Mouse (Mus musculus): ENCODE data around the gene Sorbs1.

The Sorbs1 gene

DNA sequence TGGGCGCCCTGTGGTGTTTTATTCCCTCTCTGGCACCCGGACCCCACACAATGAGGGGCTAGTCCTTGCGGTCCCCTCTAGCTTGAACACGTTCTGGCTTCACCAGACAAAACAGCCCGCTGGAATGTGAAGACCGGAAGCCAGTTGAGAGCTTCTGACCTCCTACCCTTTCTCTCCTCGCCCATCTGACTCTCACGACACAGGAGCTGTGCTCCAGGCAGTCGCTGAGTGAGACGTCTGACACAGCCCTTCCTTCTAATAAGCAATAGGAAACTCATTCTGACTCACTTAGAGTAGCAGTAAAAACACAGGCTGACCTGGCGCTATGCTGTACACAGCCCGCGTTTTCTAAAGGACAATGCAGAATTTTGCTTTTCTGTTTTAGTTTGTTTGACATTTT is 259.8 kb downstream of the Sorbs1 start:
- no peaks in the 10 kb centered on the region for H3K27me3 ChIP-seq (ENCODE audit: control insufficient read depth, insufficient read depth, low read length, poor library complexity, severe bottlenecking)
- no peaks in the 10 kb centered on the region for H3K36me3 ChIP-seq (ENCODE audit: control insufficient read depth, insufficient read depth, low read length, poor library complexity, severe bottlenecking)
- DNase-seq (ENCODE audit: low read depth, low spot score), result no peak

DNA sequence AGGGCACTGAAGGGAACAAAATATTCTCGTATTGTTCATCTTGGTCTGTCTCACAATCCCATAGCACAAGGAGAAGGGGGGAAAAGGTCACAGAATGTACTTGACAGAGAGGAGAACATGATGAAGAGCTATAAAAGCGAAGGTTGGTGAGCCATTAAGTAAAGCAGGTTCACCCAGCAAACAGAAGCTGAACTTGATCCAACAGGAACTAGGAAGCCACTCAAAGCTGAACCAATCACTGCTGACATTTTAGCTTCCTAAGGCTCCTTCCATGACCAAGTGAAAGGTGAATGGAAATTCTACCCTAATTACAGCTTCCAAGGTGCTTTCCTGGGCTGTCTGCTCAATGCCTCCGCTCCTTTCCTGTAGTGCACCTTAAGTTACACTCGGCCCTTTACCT is 262.5 kb downstream of the Sorbs1 start:
- no peaks in the 10 kb centered on the region for H3K27me3 ChIP-seq (ENCODE audit: control insufficient read depth, insufficient read depth, low read length, poor library complexity, severe bottlenecking)
- no peaks in the 10 kb centered on the region for H3K36me3 ChIP-seq (ENCODE audit: control insufficient read depth, insufficient read depth, low read length, poor library complexity, severe bottlenecking)
- no peak for DNase-seq (ENCODE audit: low read depth, low spot score)

- DNase-seq (ENCODE audit: low read depth, low spot score), result no peak
- no peaks in the 10 kb centered on the region for H3K27me3 ChIP-seq (ENCODE audit: control insufficient read depth, insufficient read depth, low read length, poor library complexity, severe bottlenecking)
- no peaks in the 10 kb centered on the region for H3K36me3 ChIP-seq (ENCODE audit: control insufficient read depth, insufficient read depth, low read length, poor library complexity, severe bottlenecking)
Measured at GRCm38 (mm10) chr19:40249352-40249751, 264.2 kb downstream of the Sorbs1 start.

GRCm38 (mm10) chr19:40248476-40248875 is 265.1 kb downstream of the Sorbs1 start:
- H3K36me3 ChIP-seq (ENCODE audit: control insufficient read depth, insufficient read depth, low read length, poor library complexity, severe bottlenecking), result no peaks in the 10 kb centered on the region
- no peaks in the 10 kb centered on the region for H3K27me3 ChIP-seq (ENCODE audit: control insufficient read depth, insufficient read depth, low read length, poor library complexity, severe bottlenecking)
- DNase-seq (ENCODE audit: low read depth, low spot score), result no peak

- Histone ChIP-seq H3K36me3 (ENCODE audit: control insufficient read depth, insufficient read depth, low read length, poor library complexity, severe bottlenecking) (peaks cover 1% of the 10 kb centered on the region), H3K27me3 (ENCODE audit: control insufficient read depth, insufficient read depth, low read length, poor library complexity, severe bottlenecking) (no peaks in the 10 kb centered on the region)
- DNase-seq (ENCODE audit: low read depth, low spot score), result no peak
Measured at GRCm38 (mm10) chr19:40247268-40247666, 266.3 kb downstream of the Sorbs1 start.

DNA sequence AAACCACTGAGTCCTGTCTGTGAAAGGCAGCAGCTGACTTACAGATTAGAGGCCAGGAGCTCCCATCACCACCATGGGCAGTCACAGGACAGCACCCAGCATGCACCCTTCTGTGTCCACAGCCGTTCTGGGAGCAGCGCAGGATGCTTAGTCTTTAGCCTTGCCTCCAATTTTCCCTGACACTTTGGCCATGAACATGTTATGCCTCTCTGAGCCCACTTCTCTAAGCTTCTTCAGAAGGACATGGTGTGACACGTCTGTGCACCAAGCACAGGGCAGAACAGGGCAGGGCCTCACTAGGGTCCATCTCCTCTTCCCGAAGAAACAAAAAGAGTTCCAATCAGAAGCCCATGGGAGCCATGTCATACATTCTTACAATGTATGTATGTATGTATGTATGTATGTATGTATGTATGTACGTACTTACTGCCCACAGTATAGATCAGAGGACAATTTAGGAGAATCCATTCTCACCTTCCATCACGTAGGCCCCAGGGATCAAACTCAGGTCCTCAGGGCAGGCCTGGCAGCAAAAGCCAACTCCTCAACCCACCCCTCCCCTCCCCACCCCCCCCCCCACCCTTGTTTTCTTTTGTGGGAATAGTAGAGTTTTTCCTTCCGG is 266.8 kb downstream of the Sorbs1 start:
- no peak for DNase-seq (ENCODE audit: low read depth, low spot score)
- Histone ChIP-seq H3K27me3 (ENCODE audit: control insufficient read depth, insufficient read depth, low read length, poor library complexity, severe bottlenecking) (no peaks in the 10 kb centered on the region), H3K36me3 (ENCODE audit: control insufficient read depth, insufficient read depth, low read length, poor library complexity, severe bottlenecking) (peaks cover 1% of the 10 kb centered on the region)

Data from splenic B cell, adult 2 months (primary cell).